Mouse (Mus musculus) stomach, postnatal 0 days (tissue): ENCODE results near the gene Gm12184.

ENCODE experiments used
- CTCF ChIP-seq: IDR thresholded peaks from 2 replicates; pipeline ENCODE4 v1.5.1; 2016; ENCODE audit warnings: antibody characterized with exemption, low read depth, mild to moderate bottlenecking, moderate library complexity
- EP300 ChIP-seq: optimal IDR thresholded peaks from 2 replicates; pipeline ENCODE3; 2016; ENCODE audit warnings: antibody characterized with exemption

- no peak for TF ChIP-seq CTCF
- TF ChIP-seq EP300 = no peak
Measured at GRCm38 (mm10) chr11:48836990-48837309, 10.5 kb upstream of the Gm12184 start.
